Mouse (Mus musculus) hematopoietic stem cell, adult 5-6 weeks (primary cell): Measurements from ENCODE around the gene Nudt8. TPM values are rescaled to one million over a fixed set of nuclear protein-coding genes. Genes with fewer than 3 reads are reported as not detected.

Experiments used
- ATAC-seq, 2 experiments: fragments of 125-278 bp in 1 of 2; replicated peaks in 1 of 2; 2 replicates each; pipeline ENCODE4 v1.8.0; 2016 to 2017; ENCODE audit warnings: inconsistent platforms in 2 of 2, mild to moderate bottlenecking in 2 of 2, moderate number of reproducible peaks in 2 of 2, low read depth in 1 of 2, moderate TSS enrichment in 1 of 2; ENCODE audit not compliant: low FRiP score in 2 of 2, poor library complexity in 2 of 2, severe bottlenecking in 2 of 2, insufficient read depth in 1 of 2, low TSS enrichment in 1 of 2
- total RNA-seq: library from RNA; stranded (forward); fragments of 172-1452, 232-1000 nt; gene quantifications from 2 replicates; pipeline ENCODE4 v1.2.3, GENCODE M21; 2017

Nudt8 gene
- total RNA-seq, 1 experiment from 2014 or later: 4.5 TPM

DNA sequence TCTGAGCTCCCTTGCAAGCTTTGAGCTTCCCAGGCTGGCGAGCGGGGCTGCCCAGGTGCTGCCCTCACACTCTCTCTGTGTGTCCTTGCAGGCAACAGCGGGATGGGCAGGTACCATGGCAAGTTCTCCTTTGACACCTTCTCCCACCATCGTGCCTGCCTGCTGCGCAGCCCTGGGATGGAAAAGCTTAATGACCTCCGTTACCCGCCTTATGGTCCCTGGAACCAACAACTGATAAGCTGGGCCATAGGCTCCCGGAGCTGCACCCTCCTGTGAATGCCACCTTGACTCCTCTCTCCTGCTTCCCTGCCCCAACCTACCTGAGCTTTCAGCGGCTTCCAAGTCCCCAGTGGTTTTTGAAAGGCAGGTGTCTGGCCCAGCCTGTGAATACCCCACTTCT lies 19.5 kb upstream of the Nudt8 start:
- no peak for ATAC-seq

DNA sequence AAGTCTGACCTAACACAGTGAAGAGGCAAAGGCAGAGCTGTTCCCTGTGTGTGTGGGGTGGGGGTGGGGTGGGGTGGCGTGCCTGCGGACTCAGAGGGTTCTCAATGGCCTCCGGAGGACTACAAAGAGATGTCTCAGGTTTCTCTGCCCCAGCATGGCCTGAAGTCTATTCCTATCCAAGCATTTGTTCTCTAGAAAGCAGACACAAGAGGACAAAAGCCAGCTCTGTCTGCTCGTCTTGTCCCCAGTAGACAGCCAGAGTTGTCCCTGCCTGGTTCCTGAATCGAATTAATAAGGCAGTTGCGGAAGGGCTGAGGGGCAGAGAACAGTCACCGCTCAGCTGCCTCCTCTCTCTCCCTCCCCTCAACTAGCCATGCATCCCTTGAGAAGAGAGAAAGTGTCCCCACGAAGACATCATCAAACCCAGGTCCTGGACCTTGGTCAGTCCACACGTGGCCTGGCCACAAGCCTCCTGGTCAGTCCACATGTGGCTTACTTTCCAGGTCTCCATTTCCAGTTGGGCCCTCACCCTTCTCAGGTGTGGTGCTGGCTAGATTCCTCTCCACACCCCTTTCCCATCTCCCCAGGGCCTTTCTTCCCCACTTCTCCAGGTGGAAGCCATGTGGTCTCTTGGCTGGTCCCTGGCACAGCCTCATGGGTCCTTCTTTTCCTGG lies 16.7 kb upstream of the Nudt8 start:
- ATAC-seq: no peak

DNA sequence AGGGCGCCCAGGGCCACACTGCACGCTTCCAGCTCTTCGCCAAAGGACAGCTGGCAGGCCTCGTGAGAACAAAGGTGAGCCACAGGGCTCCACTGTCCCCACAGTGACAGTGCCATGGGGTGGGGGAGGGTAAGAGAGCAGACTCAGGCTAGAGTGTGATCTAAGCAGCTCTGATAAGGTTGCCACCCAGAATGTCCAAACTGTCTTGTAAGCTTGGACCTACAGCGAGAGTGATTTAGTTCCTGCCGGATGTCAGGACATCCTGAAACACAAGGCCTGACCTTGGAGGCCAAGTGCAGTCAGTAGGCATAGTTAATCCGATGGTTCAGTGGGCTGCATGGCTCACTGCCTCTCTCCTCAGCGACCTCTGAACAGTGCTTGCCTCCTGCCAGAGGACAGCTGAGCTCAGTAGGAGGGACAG lies 15.1 kb upstream of the Nudt8 start:
- ATAC-seq: peak; percentile 16 to 23; a peak in 1 of 4 replicates

DNA sequence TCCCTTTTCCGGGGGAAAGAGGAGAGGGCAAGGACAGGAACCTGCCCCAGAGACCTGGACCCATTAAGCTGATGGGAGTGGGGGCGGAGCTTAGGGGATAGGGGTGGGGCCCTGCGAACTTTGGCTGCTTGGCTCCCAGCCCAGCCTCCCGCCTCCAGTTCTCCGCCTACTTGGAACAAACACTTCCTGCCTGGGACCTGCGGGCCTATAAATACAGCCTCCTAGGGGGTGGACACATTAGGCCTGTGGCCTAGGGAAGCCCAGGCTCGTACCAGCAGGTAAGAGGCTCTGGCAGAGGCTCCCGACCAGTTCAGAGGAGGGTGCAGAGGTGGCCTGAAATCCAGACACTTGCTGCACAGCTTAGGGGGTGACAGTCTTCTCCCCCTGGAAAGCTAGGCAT lies 14.0 kb upstream of the Nudt8 start, which contains the start of gene Acy3:
TSS of gene Acy3 (plus strand) at position 237 of the 400 bp plus-strand sequence.
- peak; percentile 39 to 49; a peak in 3 of 4 replicates for ATAC-seq

DNA sequence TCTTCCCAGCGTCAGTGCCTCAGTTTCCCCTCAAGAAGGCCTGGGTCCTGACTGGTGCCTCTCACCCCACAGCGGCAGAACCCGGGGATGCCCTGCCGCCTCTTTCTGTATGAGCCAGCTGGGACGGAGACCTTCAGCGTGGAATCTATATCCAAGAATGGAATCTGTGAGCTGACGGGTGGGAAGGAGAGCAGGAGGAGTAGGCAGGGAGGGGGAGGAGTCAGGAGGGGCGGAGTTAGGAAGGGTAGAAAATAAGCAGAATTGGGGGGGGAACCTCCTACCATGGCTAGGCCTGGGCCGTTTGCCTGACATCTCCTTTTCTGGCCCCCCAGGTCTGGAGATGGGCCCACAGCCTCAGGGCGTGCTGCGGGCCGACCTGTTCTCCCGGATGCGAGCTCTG lies 12.3 kb upstream of the Nudt8 start:
- no peak for ATAC-seq

DNA sequence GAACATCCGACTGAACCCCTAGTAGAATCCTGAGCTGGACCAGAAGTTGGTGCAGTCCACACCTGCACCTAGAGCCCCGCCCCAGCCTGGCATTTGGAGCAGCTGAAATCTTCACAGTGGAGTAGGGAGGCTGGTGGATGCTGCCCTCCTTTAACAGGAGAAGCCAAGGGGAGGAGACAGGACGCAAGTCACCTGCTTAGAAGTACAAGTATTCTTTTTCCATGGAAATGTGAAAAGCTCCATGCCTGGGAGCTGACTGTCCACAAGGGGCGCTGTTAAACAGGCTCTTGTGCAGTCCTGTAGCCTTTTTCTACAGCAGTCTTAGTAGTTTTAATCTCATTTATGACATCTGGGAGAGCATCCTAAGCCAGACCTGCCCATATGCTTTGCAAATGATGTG lies 11.6 kb upstream of the Nudt8 start:
- no peak for ATAC-seq

DNA sequence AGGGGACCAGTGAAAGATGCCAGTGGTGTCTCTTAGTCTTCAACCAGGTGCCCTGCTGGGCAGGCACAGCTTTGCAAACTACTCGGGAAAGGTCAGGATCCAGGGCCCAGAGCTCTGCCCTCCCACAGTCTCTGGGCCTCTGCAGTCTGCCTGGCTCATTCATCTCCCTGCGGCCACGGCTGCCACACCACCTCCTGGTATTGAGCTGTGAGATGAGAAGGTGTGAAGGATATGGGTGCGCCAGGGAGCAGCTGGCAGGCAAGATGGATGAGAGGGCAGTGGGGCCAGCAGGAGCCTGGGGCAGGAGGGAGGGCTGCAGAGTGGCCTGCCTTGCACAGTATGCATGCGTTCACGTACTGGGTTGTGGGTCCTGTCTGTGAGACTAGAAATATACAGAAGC lies 9.6 kb upstream of the Nudt8 start:
- ATAC-seq: no peak

DNA sequence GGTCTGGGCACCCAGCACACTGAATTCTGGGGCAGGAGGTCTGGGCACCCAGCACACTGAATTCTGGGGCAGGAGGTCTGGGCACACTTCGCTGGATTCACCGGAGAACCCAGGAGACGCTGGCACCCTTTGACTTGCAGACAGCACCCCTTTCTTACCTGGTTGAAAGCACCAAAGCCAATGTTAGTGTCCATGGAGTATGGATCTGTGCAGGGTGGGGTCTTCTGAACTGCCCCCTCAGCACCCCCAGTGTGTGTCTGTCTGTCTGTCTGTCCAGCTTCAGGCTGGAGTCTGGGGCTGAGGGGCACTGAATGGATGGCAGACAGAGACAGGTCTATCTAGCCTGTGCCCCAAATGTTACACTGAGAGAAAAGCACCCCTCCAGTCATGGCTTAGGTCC lies 8.8 kb upstream of the Nudt8 start:
- no peak for ATAC-seq

DNA sequence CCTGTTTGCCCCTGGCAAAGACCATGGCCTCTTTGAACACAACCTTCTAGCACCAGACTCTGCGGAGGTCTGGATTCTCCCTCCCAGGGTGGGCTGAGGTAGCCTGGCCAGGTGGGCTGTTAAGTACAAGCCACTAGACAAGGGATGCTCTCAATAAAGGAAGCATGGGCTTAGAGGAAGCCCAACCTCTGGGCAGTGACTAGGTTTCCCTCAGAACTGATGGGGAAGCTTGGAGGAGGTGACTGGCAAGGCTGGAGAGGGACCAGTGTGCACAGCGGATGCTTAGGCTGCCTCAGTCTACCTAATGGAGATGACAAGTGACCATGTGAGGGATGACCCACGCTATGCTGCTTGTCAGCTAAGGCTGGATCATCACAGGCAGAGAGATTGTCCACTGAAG lies 8.4 kb upstream of the Nudt8 start:
- no peak for ATAC-seq

DNA sequence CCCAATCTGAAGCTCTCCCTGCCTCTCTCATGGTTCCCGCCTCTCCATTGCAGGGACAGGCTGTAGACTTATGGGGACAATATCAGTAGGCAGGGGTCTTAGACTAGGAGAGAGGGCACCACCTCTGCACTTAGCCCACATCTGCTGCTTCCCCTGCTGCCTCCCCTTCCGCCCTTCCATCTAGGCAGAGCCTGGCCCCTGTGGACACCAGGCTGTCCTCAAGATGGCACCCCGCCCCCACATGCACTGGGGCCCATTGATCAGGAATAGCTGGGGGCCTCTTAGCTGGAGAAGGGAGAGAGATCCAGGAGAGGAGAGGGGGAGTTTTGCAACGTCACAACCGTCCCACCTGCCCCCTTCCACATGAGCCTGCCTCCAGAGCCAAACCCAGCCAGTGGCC lies 8.0 kb upstream of the Nudt8 start, which contains the start of gene Tbx10:
TSS of gene Tbx10 (plus strand) at position 337 of the 400 bp plus-strand sequence.
- ATAC-seq: no peak

DNA sequence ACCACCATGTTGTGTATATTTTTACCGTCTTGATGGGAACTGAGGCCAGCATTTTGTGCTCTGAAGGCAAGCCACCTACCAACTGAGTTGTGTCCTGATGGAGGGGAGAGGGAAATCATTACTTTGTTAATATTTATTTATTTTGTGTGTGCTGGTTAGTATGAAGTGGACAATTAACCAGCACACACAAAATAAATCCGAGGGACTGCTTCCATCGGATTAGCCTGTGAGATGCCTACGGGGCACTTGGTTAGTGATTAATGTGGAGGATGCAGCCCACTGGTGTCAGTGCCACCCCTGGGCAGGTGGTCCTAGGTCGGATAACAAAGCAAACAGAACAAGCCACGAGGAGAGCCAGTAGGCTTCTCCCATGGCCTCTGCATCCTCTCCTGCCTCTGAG lies 5.4 kb upstream of the Nudt8 start:
- ATAC-seq: no peak

DNA sequence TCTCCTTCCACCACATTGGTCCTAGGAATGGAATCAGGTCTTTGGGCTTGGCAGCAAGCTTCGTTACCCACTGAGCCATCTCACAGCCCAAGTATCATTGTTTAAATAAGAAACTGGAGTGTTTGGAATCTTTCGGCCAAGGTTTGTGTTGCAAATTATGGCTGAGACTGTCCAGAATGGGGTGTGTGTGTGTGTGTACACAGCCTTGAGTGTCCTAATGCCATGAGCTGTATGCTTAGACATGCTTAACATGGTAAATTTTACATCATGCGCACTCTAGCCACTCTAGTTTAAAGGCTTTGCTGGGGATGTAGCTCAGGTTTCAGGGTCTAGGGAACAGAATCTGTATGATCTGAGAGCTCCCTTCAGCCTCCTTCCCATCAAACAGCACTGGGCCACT lies 4.9 kb upstream of the Nudt8 start:
- no peak for ATAC-seq

DNA sequence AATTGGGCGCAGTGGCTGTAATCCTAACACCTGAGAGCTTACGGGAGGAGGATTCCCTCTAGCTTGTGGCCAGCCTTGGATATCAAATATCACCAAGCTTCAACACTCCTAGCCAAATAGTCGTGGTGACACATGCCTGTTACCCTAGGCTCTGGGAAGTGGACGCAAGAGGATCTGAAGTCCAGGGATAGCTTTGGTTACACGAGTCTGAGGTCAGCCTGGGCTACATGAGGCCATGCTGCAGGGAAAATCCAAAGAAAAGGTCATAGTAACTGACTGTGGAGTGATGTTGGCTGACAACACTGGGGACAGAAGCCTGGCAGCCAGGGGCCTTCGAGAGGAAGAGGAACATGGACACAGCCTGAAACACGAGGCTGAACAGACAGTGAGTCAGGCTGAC lies 4.3 kb upstream of the Nudt8 start:
- no peak for ATAC-seq

DNA sequence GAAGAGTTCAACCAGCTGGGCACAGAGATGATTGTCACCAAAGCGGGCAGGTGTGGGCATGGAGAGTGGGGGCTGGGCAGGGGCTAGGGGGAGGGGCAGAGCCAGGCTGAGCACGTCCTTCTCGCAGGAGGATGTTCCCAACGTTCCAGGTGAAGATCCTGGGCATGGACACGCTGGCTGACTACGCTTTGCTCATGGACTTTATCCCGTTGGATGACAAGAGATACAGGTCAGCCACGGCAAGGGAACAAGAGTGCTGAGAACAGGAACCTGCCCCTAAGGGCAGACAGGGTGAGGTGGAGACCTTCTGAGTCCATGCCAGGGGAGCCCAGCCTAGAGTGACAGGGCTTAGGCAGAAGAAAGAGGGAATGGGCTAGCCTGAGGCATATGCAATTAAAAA lies 3.6 kb upstream of the Nudt8 start:
- ATAC-seq: no peak

DNA sequence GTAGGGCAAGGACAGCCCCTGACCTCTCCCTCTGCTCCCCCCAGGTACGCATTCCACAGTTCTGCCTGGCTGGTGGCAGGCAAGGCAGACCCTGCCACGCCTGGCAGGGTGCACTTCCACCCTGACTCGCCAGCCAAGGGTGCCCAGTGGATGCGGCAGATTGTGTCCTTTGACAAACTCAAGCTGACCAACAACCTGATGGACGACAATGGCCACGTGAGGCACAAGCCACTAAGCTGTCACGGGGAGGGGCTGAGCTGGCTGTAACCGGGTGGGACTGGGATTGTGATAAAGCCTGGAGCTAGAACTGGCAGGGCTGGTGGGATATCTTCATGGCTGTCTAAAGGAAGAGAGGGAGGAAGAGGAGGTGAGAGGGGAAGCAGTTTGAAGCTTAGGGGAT lies 3.1 kb upstream of the Nudt8 start:
- ATAC-seq: no peak

DNA sequence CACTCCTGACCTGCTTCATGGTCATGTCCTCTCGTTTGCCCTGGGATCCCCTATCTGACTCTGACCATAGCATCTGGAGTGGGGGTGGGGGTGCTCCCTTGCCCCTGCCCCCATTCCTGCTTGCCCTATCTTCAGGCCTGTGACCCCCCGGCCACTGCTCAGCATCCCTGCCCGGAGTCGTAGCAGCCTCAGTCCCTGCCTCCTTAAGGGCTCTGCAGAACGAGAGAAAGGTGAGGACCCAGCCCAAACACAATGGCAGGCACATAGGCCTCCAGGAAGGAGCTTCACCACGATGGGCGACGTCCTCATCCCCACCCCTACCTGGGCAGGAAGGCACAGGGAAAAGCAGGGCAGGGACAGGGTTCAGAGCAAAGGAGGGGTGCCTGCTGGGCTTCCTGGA lies 2.0 kb upstream of the Nudt8 start:
- no peak for ATAC-seq

DNA sequence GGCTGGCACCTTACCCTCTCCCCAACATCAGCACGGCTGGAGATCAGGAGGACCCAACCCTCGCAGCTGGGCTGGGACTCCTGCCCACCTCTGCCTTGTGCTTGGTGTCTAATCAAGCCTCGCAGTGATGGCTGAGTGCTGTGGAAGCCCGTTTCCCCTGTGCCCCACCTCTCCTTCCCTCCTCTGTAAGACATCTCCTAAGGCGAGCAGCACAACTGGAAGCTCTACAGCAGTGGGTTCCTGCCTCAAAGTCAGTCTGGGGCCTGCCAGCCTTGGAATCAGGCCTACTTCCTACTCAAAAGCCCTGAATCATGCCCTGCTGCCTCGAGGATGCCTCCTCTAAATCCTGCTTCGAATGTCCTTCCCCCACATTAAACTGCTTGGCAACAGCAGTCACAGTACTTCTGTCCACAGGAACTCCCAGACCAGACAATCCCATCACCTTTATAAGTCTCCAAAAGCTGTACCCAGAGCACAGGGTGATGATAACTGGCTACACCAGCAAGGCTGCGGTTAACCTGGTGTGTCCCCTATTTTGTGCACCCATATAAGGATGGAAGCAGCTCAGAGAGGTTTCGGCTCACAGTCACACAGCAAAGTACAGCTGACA lies 1.2 kb upstream of the Nudt8 start:
- no peak; a peak in 1 of 4 replicates for ATAC-seq

DNA sequence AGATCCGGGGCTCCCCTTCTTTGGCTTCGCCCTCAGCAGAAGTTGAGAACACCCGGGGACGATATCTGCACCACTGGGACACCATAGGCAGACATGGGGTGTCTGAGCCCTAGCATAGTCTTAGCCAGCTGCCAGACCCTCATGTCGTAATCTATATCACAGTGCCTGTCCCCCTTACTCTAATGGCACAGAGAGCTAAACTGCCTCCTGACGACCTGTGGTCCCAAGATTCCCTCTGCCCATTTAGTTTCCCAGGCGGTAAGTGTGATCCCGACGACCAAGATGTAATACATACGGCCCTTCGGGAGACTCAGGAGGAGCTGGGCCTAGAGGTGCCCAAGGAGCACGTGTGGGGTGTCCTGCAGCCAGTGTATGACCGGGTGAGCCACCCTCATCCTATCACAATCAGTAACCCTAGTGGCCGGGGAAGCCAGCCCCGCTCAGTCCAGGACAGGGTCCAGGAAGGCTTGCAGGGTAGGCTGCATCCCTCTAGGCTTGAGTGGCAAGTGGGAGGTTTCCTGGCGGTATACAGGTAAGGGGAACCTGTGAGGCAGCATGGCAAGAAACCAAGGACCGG lies 657 bp downstream of the Nudt8 start:
- no peak for ATAC-seq

DNA sequence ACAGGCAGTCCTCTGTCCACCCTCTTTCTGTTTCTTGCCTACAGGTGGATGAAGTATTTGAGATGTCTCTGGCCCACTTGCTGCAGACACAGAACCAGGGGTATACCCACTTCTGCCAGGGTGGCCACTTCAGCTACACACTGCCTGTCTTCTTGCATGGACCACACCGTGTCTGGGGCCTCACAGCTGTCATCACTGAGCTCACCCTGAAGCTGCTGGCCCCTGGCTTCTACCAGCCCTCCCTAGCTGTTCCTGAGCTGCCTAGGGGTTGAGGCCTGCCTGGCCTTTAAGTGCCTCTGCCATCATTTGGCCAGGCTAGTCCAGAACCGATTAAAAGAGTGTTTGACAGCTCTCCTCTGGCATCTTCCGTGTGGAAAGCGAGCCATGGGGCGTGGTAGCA lies 1.4 kb downstream of the Nudt8 start:
- ATAC-seq: no peak
